Mouse (Mus musculus): ENCODE measurements around the gene Tle4.

Tle4 gene

GRCm38 (mm10) chr19:14590154-14590553, 7.7 kb downstream of the Tle4 start:
- DNase-seq (ENCODE audit: low read depth): no peak

GRCm38 (mm10) chr19:14588221-14589123, 9.4 kb downstream of the Tle4 start:
- no peak for DNase-seq (ENCODE audit: low read depth)

GRCm38 (mm10) chr19:14586171-14586570, 11.7 kb downstream of the Tle4 start:
- no peak for DNase-seq (ENCODE audit: low read depth)

GRCm38 (mm10) chr19:14585731-14586130, 12.1 kb downstream of the Tle4 start:
- no peak for DNase-seq (ENCODE audit: low read depth)

GRCm38 (mm10) chr19:14585235-14585634, 12.6 kb downstream of the Tle4 start:
- no peak for DNase-seq (ENCODE audit: low read depth)

- no peak for DNase-seq (ENCODE audit: low read depth)
These were observed 19.2 kb downstream of the Tle4 start for GRCm38 (mm10) chr19:14578698-14579097.

GRCm38 (mm10) chr19:14578016-14578415, 19.8 kb downstream of the Tle4 start:
- DNase-seq (ENCODE audit: low read depth): no peak

GRCm38 (mm10) chr19:14576311-14576710, 21.5 kb downstream of the Tle4 start:
- DNase-seq (ENCODE audit: low read depth): peak; percentile 30

- DNase-seq (ENCODE audit: low read depth): no peak
These were observed 29.0 kb downstream of the Tle4 start for GRCm38 (mm10) chr19:14568879-14569278.

- no peak for DNase-seq (ENCODE audit: low read depth)
These were observed 30.8 kb downstream of the Tle4 start for GRCm38 (mm10) chr19:14567081-14567480.

GRCm38 (mm10) chr19:14566564-14567021, 31.3 kb downstream of the Tle4 start:
- DNase-seq (ENCODE audit: low read depth): no peak

GRCm38 (mm10) chr19:14565424-14566069, 32.3 kb downstream of the Tle4 start:
- DNase-seq (ENCODE audit: low read depth): no peak

- no peak for DNase-seq (ENCODE audit: low read depth)
These were observed 34.4 kb downstream of the Tle4 start for GRCm38 (mm10) chr19:14563273-14563959.

- no peak for DNase-seq (ENCODE audit: low read depth)
These were observed 50.0 kb downstream of the Tle4 start for GRCm38 (mm10) chr19:14547871-14548270.

- no peak for DNase-seq (ENCODE audit: low read depth)
These were observed 50.6 kb downstream of the Tle4 start for GRCm38 (mm10) chr19:14547133-14547842.

- no peak for DNase-seq (ENCODE audit: low read depth)
These were observed 52.4 kb downstream of the Tle4 start for GRCm38 (mm10) chr19:14545485-14545884.

GRCm38 (mm10) chr19:14543305-14543704, 54.5 kb downstream of the Tle4 start:
- DNase-seq (ENCODE audit: low read depth): no peak

GRCm38 (mm10) chr19:14540678-14541077, 57.2 kb downstream of the Tle4 start:
- no peak for DNase-seq (ENCODE audit: low read depth)

GRCm38 (mm10) chr19:14536676-14537075, 61.2 kb downstream of the Tle4 start:
- no peak for DNase-seq (ENCODE audit: low read depth)

GRCm38 (mm10) chr19:14534447-14534846, 63.4 kb downstream of the Tle4 start:
- no peak for DNase-seq (ENCODE audit: low read depth)

GRCm38 (mm10) chr19:14532861-14533260, 65.0 kb downstream of the Tle4 start:
- no peak for DNase-seq (ENCODE audit: low read depth)
